Mouse (Mus musculus): ENCODE measurements at regions not wholly inside any gene's neighbourhood (a gene's known extent, or its start where the extent isn't known, plus 50 kb on each side); places are given as distances from the start of the nearest gene placed in this dataset.

DNA sequence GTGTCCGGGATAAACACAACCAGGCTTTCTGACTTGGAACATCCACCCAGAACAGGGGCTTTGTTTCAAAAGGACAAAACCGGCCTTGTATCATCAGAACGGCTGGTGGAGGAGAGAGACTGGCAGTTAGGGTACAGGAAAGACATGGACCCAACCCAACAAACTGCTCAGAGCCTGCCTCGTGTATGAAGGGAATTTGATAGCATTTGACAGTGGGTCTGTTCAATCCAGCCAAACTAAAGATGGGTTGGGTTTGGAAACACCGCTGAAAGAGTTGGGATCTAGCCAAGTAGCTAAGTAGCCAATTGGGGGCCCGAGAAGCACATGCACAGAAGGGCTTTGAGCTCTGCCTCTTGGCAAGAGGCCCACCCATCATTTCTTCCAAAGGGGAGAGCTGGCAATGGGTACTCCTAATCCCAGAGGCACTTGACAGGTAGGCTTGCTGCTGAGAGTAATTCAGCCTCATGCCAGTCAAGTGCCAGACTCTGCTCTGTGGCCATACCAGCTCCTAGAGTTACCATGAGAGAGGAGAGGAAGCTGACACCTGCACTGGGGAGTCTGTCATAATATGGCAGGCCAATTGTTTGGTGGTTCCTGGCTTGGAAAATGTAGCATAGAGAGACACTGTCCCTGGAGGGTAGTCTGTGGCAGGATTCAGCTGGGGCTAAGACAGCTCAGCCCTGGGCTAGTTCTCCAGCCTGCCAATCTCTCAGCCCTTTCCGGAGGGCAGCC lies 231.1 kb upstream of the Slc24a2 start:
- no peak for TF ChIP-seq CTCF (conservative IDR thresholded peaks at IDR 0.05; ENCODE audit: insufficient read depth, insufficient read length, low read depth, low read length)
- TF ChIP-seq POLR2A (IDR thresholded peaks at IDR 0.05; ENCODE audit: low read depth, low read length), result no peak
